Mouse (Mus musculus) cerebellum, adult 2 months (tissue): ENCODE results near the gene Tecta. TPM values are rescaled to one million over a fixed set of nuclear protein-coding genes. Genes with fewer than 3 reads are reported as not detected.
A peak's percentile ranks its signal among the peaks of the same experiment; 100 is the strongest.

ENCODE experiments used
- DNase-seq, 2 experiments: peaks; one replicate each; pipeline ENCODE4 v3.0.0; 2021
- H3K27ac ChIP-seq: fragments of 200-500 bp; 2 replicates; pipeline ENCODE4 v1.5.1; 2012; ENCODE audit warnings: low read length, control low read depth, inconsistent platforms; ENCODE audit not compliant: insufficient read depth
- H3K27me3 ChIP-seq: fragments of 200-500 bp; 2 replicates; pipeline ENCODE4 v1.6.1; 2012; ENCODE audit warnings: inconsistent platforms, mild to moderate bottlenecking, low read length, moderate library complexity; ENCODE audit not compliant: control insufficient read depth, insufficient read depth
- H3K4me1 ChIP-seq: fragments of 200-500 bp; 2 replicates; pipeline ENCODE4 v1.6.1; 2011; ENCODE audit warnings: low read length; ENCODE audit not compliant: control insufficient read depth, insufficient read depth
- H3K4me3 ChIP-seq: fragments of 200-500 bp; replicated peaks from 2 replicates; pipeline ENCODE3; 2011; ENCODE audit warnings: mild to moderate bottlenecking, low read depth, low read length, control low read depth; ENCODE audit not compliant: insufficient read depth
- CTCF ChIP-seq: fragments of 200-500 bp; IDR thresholded peaks from 2 replicates; pipeline ENCODE4 v1.5.1; 2011; ENCODE audit warnings: low read depth, mild to moderate bottlenecking, control low read depth, low read length, moderate library complexity, borderline replicate concordance; ENCODE audit not compliant: insufficient read depth
- POLR2A ChIP-seq: fragments of 200-500 bp; IDR thresholded peaks from 2 replicates; pipeline ENCODE4 v1.6.1; 2011; ENCODE audit warnings: low read length, control low read depth, borderline replicate concordance; ENCODE audit not compliant: insufficient read depth
- WGBS: fragments of 180-500 bp; shearing (Covaris S2); methylation state at CpG from one replicate; pipeline ENCODE4 v1.1.7; 2018; 5-methylcytosine and 5-hydroxymethylcytosine counted together
- polyA plus RNA-seq: library from polyadenylated mRNA; depleted of rRNA; stranded (reverse); fragments of >200 nt; gene quantifications from 2 replicates; pipeline ENCODE4 v1.2.3, GENCODE M21; 2012

Gene Tecta
- polyA plus RNA-seq, 1 experiment: 0.23 TPM

- no peak for DNase-seq
- peaks cover 3% of the 10 kb centered on the region; the same call in 1 of the 2 replicates for H3K4me1 ChIP-seq
- H3K27ac ChIP-seq: no peak overlapping the region
- 73% methylated on average over 4 of the region's 4 CpGs for WGBS
- no peak overlapping the region for H3K4me3 ChIP-seq
- H3K27me3 ChIP-seq: no peaks in the 10 kb centered on the region
- TF ChIP-seq POLR2A (no peak), CTCF (no peak)
Observed at GRCm38 (mm10) chr9:42405736-42406135, 6.0 kb upstream of the Tecta start.

DNA sequence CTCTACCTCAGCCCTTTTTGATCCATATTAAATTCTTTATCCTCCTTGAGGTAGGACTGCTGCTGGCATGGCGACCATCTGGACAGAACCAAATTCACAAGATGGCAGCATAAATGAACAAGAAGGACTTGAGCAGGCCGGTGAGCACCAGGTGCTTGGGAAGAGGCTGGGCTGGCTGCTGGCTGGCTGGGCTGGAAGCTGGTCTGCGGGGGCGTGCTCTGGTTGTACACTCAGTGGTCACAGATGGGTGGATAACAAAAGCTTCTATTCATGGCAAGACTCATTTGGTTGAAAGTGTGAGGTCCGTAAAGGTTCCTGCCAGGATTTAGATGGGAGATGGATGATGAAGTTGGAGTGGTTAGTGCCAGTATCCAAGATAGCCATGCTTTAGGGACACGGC, 1.8 kb upstream of the Tecta start:
- Histone ChIP-seq H3K27me3 (no peaks in the 10 kb centered on the region), H3K4me1 (peaks cover 3% of the 10 kb centered on the region; the same call in 1 of the 2 replicates), H3K27ac (no peak overlapping the region), H3K4me3 (no peak overlapping the region)
- DNase-seq: no peak
- WGBS: 43% methylated on average over 6 of the region's 6 CpGs
- TF ChIP-seq POLR2A: no peak
- TF ChIP-seq CTCF: no peak

- Histone ChIP-seq H3K4me3 (no peak overlapping the region), H3K4me1 (no peaks in the 10 kb centered on the region), H3K27me3 (no peaks in the 10 kb centered on the region), H3K27ac (no peak overlapping the region)
- TF ChIP-seq POLR2A (no peak), CTCF (no peak)
- WGBS: 47% methylated on average over 2 of the region's 2 CpGs
- no peak for DNase-seq
Observed at GRCm38 (mm10) chr9:42396141-42396540, 3.6 kb downstream of the Tecta start.

DNA sequence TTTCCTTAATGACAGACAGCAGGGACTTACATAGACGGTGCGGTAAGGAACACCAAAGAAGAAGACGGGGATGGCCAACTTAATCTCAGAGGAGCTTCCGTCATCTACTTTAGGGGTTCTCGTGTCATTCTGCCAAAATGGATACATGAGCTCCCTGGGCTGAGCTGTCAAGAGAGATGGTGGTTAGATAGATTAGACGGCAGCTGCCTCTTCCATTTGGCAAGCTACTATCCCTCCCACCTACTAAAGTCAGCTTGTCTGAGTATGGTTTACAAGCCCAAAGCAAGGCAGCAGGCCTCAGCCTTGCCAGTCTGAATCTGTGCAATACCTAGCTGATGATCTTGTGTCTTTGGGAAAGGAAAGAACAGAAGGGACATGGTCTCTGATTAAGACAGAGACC, 4.8 kb downstream of the Tecta start:
- Histone ChIP-seq H3K4me3 (no peak overlapping the region), H3K27ac (no peak overlapping the region), H3K4me1 (no peaks in the 10 kb centered on the region), H3K27me3 (no peaks in the 10 kb centered on the region)
- WGBS: 54% methylated on average over 6 of the region's 6 CpGs
- no peak for TF ChIP-seq POLR2A
- no peak for TF ChIP-seq CTCF
- no peak for DNase-seq

GRCm38 (mm10) chr9:42394321-42394720, 5.4 kb downstream of the Tecta start:
- Histone ChIP-seq H3K4me3 (no peak overlapping the region), H3K27ac (no peak overlapping the region), H3K27me3 (no peaks in the 10 kb centered on the region), H3K4me1 (no peaks in the 10 kb centered on the region)
- no peak for DNase-seq
- WGBS: 41% methylated on average over 8 of the region's 8 CpGs
- no peak for TF ChIP-seq POLR2A
- no peak for TF ChIP-seq CTCF

- WGBS: 70% methylated on average over 6 of the region's 6 CpGs
- Histone ChIP-seq H3K27ac (no peak overlapping the region), H3K27me3 (no peaks in the 10 kb centered on the region), H3K4me3 (no peak overlapping the region), H3K4me1 (no peaks in the 10 kb centered on the region)
- no peak for DNase-seq
- no peak for TF ChIP-seq POLR2A
- TF ChIP-seq CTCF: no peak
Observed at GRCm38 (mm10) chr9:42392927-42393326, 6.8 kb downstream of the Tecta start.

- 50% methylated on average over 4 of the region's 4 CpGs for WGBS
- TF ChIP-seq CTCF: peak; percentile 47; the same call in 1 of the 2 replicates
- no peak for TF ChIP-seq POLR2A
- H3K4me3 ChIP-seq: no peak overlapping the region
- no peaks in the 10 kb centered on the region for H3K27me3 ChIP-seq
- no peak overlapping the region for H3K27ac ChIP-seq
- H3K4me1 ChIP-seq: no peaks in the 10 kb centered on the region
- peak in 1 of 2 experiments; percentile 9 for DNase-seq
Observed at GRCm38 (mm10) chr9:42388490-42388889, 11.2 kb downstream of the Tecta start.

GRCm38 (mm10) chr9:42387038-42387437, 12.7 kb downstream of the Tecta start:
- 54% methylated on average over 8 of the region's 8 CpGs for WGBS

GRCm38 (mm10) chr9:42385656-42386055, 14.1 kb downstream of the Tecta start:
- H3K27me3 ChIP-seq: no peaks in the 10 kb centered on the region
- no peak overlapping the region for H3K27ac ChIP-seq
- no peak for TF ChIP-seq CTCF
- no peak overlapping the region for H3K4me3 ChIP-seq
- H3K4me1 ChIP-seq: no peaks in the 10 kb centered on the region
- DNase-seq: no peak
- WGBS: 37% methylated on average over 13 of the region's 13 CpGs

More at GRCm38 (mm10) chr9:42387038-42387437, 12.7 kb downstream of the Tecta start:
- H3K4me3 ChIP-seq: no peak overlapping the region
- no peak for TF ChIP-seq CTCF
- TF ChIP-seq POLR2A: no peak
- no peaks in the 10 kb centered on the region for H3K4me1 ChIP-seq
- no peak overlapping the region for H3K27ac ChIP-seq
- no peak for DNase-seq
- H3K27me3 ChIP-seq: no peaks in the 10 kb centered on the region
